Mouse (Mus musculus) G1E (cell line): ENCODE data around the gene Mef2c.

Source experiments
- CTCF ChIP-seq: IDR thresholded peaks from 2 replicates; pipeline ENCODE4 v1.5.1; 2012; ENCODE audit warnings: low read depth, low read length, inconsistent platforms, mixed read lengths
- GATA1 ChIP-seq: IDR thresholded peaks from 2 replicates; pipeline ENCODE4 v1.6.1; 2012; ENCODE audit warnings: borderline replicate concordance, low read length, inconsistent platforms, mixed read lengths
- POLR2AphosphoS5 ChIP-seq: IDR thresholded peaks from 2 replicates; pipeline ENCODE4 v1.6.1; 2012; ENCODE audit warnings: low read depth, low read length, inconsistent platforms; ENCODE audit not compliant: insufficient replicate concordance
- TAL1 ChIP-seq: conservative IDR thresholded peaks from 2 replicates; pipeline ENCODE4 v1.6.1; 2012; ENCODE audit warnings: low read depth, low read length, inconsistent platforms, mixed read lengths

DNA sequence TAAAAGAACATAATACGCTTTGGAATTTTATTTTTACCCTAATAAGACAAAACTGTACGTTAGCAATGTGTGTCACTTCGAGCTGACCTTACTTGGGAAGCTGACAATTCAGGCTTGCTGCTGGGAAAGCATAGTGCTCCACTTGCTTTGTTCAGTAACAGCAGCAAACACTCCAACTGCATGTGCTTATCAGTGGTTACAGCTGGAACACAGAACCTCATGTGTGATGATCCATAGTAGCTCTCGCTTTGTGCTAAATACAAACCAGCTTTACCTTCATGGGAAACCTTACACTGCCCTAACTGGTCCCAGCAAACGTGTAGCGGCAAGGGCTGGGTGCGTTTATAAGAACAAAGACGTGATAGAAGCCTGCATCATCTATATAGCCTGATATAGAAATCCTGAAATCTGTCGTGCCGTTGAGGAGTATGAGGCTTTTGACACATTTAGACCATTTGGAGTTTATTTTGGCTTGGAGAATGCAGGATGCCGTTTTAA lies 65.0 kb downstream of the Mef2c start:
- TF ChIP-seq GATA1, result no peak
- TF ChIP-seq CTCF, result no peak
- TF ChIP-seq TAL1, result no peak
- no peak for TF ChIP-seq POLR2AphosphoS5
